Mouse (Mus musculus) ES-E14 (cell line): Measurements from ENCODE around the gene Gm20441.

Experiments used
- CHD2 ChIP-seq: IDR thresholded peaks from 2 replicates; pipeline ENCODE4 v1.6.1; 2014; ENCODE audit warnings: mild to moderate bottlenecking, low read depth, low read length, inconsistent platforms
- HCFC1 ChIP-seq: IDR thresholded peaks from 2 replicates; pipeline ENCODE4 v1.6.1; 2012; ENCODE audit warnings: low read length, inconsistent platforms, borderline replicate concordance; ENCODE audit not compliant: insufficient read depth
- ZC3H11A ChIP-seq: IDR thresholded peaks from 2 replicates; pipeline ENCODE4 v1.6.1; 2012; ENCODE audit warnings: low read depth, mild to moderate bottlenecking, inconsistent platforms, low read length, borderline replicate concordance
- ZNF384 ChIP-seq: IDR thresholded peaks from 2 replicates; pipeline ENCODE4 v1.6.1; 2012; ENCODE audit warnings: low read depth, low read length, inconsistent platforms

DNA sequence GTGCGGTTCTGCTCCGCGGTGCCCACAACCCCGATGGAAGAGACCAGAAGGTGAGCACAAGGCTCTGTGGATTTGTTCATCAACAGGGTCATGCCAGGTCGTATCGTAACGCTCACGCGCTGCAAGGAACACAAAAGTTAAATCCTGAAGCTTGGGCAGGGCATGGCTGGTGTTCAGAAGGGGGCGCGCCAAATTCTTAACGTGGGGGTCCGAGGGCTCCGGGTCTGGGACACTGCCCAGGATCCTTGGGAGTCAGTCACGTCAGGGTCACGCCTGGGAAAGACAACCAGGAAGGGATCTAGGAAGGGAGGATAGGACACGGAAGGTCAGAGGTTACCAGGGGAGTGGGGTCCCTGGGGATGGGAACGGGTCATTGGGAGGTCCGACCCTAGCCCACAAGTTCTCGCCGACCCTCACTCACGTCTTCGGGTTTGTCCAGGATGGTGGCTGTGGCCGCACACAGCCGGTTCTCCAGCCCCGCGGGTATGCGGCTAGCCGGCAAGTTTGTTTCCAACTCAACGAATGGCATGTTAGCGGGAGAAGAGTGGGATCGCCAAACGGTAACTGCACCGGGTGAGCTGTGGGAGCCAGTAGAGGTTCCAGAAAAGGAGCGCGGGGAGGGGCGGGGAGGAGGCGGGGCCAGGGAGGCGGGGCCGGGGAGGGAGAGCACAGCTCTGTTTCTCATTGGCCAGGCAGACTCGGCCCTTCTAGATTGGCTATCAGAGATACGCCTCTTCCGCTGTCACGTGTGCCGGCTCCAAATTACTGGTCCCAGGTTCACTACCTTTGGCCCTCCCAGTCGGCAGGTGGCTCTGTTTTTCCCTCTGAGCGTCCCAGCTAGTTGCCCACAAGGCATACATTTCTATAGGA, 7.7 kb downstream of the Gm20441 start, which contains the start of gene Ddt:
- TF ChIP-seq HCFC1, result no peak
- no peak for TF ChIP-seq ZNF384
- no peak for TF ChIP-seq ZC3H11A
- no peak for TF ChIP-seq CHD2
